ENCODE assay signal across 8 mouse cellular contexts in genomic region chr7:100645147-100645546, GRCm38 (mm10). TPM values are rescaled to one million over a fixed set of nuclear protein-coding genes. Genes with fewer than 3 reads are reported as not detected.
DNase-seq lines count a peak whose midpoint lies in the region; ATAC-seq lines count a peak whose summit lies in the region.

No protein-coding gene starts in this region.

- H3K4me3 ChIP-seq in limb, embryonic 10.5 days = no peak overlapping the region

- H3K4me1 ChIP-seq in limb, embryonic 10.5 days = peaks cover 6% of the 10 kb centered on the region

- ATAC-seq in monocyte, adult 5-6 weeks (replicated peaks; ENCODE audit: insufficient number of reproducible peaks, low FRiP score, low TSS enrichment, poor library complexity, severe bottlenecking) = peak; percentile 34; the same call in 1 of the 2 replicates

- no peaks in the 10 kb centered on the region for H3K27me3 ChIP-seq in limb, embryonic 10.5 days (ENCODE audit: low read depth, poor library complexity, severe bottlenecking)

- no peaks in the 10 kb centered on the region for H3K9me3 ChIP-seq in limb, embryonic 10.5 days (replicated peaks)

- no peak overlapping the region for H3K27ac ChIP-seq in limb, embryonic 10.5 days

- H3K36me3 ChIP-seq in limb, embryonic 10.5 days = peaks cover 10% of the 10 kb centered on the region; the same call in 1 of the 2 replicates

- WGBS in limb, embryonic 10.5 days = 47% methylated on average over 3 of the region's 3 CpGs

- DNase-seq in A20 (ENCODE audit: low read depth, low spot score) = peak; percentile 47
- DNase-seq in Muller cell, postnatal 12 days (ENCODE audit: inconsistent ontology term) = peak; percentile 68
- peak; percentile 48 for DNase-seq in cerebellum, adult 8-10 months
- DNase-seq in frontal cortex, postnatal 14 days (ENCODE audit: low spot score in 2 of 2) = peak; percentile 64 to 75
- DNase-seq in kidney, adult 8-10 months = peak; percentile 31 to 72
- peak; percentile 66 for DNase-seq in limb, embryonic 10.5 days (ENCODE audit: low spot score)
- DNase-seq in thymus, postnatal 10 days (ENCODE audit: low spot score in 2 of 2) = peak; percentile 11 to 35

RNA-seq across cellular contexts. Expression of gene Plekhb1, which starts 17.1 kb away (rescaled TPM):
- polyA plus RNA-seq in limb, embryonic 10.5 days (2016; fragmentation: Nextera tagmentation; extraction: Ambion mirVana) = 0.83 and 1.5 TPM in 2 replicates
- total RNA-seq in monocyte, adult 5-6 weeks (2017) = not detected in 3 replicates

RNA-seq across cellular contexts. Expression of gene Mrpl48, which starts 37.0 kb away (rescaled TPM):
- 57.3 and 59.5 TPM in 2 replicates for polyA plus RNA-seq in limb, embryonic 10.5 days (2016; fragmentation: Nextera tagmentation; extraction: Ambion mirVana)
- total RNA-seq in monocyte, adult 5-6 weeks (2017) = 20.6 to 32.6 TPM (median 24.3 TPM) in 3 replicates

RNA-seq across cellular contexts. Expression of gene Rab6a, which starts 37.9 kb away (rescaled TPM):
- polyA plus RNA-seq in limb, embryonic 10.5 days (2016; fragmentation: Nextera tagmentation; extraction: Ambion mirVana) = 81.9 and 92.3 TPM in 2 replicates
- total RNA-seq in monocyte, adult 5-6 weeks (2017) = 94.9 to 99.8 TPM (median 95.1 TPM) in 3 replicates
